Mouse (Mus musculus): ENCODE data around the gene Slc38a10.

DNA sequence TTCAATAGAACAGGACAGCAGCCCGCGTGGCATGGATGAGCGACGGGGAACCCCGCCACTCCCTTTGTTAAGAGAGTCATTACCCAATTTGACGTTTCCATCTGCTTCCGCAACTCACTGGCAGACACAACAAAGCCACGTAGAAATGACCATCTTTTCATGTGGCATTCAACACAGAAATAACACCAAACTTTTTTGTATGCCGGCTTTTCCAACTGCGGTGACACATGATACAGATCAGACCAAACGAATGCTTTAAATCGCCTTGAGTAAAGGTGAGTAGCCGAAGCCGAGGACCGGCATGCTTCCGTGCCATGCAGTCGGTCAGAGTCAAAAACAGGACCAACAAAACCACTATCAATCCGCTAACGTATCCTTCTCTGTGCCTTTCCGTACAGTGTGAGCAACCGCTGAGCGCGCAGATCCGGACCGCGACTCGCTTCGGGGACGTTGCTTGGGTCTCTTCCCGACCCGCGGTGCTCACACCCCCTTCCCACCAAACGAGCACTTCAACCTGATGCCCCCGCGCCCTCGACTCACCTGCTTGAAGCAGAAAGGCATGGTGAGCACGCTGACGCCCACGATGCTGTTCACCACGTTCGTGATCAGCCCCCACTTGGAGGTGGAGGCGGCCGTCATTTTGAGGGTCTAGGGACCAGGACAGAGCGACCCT is 570 bp downstream of the Slc38a10 start:
- TF ChIP-seq GATA1 (IDR thresholded peaks at IDR 0.05; ENCODE audit: borderline replicate concordance, low read length) (no peak), FLI1 (IDR thresholded peaks at IDR 0.05; ENCODE audit: low read length) (no peak)

Data from megakaryocyte, embryonic 14.5 days (primary cell).